Mouse (Mus musculus): ENCODE data around the gene Gpat2.

GRCm38 (mm10) chr2:127483001-127483400 lies 58.0 kb downstream of the Gpat2 start:
- TF ChIP-seq CTCF (IDR thresholded peaks at IDR 0.05; ENCODE audit: borderline replicate concordance, extremely low read depth, insufficient read depth, insufficient read length) (no peak), POLR2A (IDR thresholded peaks at IDR 0.05; ENCODE audit: borderline replicate concordance, extremely low read depth, insufficient read depth, insufficient read length, poor library complexity, severe bottlenecking) (no peak)

Data from brain, embryonic 14.5 days (tissue).